In the genomic region with DNA sequence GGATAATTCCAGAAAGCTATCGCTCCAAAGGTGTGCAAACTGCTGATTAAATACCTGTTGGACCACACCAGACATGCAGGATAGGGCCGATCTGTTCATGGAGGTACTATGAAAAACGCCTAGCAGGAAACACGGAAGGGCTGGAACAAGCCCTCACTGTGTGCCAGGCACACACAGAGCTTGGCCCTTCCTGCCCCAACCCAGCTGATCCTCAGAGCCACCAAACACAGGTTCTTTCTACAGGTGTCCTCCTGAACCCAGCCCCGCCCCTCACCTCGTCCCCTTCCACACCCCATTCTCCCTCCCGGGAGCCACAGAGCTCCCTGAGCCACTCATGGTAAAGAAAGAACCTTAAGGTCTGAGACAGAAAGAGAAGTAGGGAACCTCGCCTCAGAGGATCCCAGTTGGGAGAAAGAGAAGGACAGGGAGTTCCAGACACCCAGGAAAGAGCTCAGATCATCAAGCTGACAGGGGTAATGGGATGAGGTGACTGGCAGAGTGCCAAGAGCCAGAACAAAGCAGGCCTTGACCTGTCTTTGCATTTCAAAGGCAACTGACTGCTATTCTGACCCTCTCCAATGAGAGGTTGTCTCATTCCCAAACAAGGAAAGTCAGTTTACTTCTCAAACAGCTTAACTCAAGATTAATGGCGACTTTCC, we compare ENCODE assay signal across 13 mouse cellular contexts.
DNase-seq lines count a peak whose midpoint lies in the region; ATAC-seq lines count a peak whose summit lies in the region.
"Had no signal": no experiment of that assay in that cellular context is flagged by ENCODE, and none has a peak within 500 bp of the region (broad histone marks: within the 10 kb centered on the region; RNA-seq: fewer than 3 reads in every experiment).

No protein-coding gene starts in this region.

- H3K9ac ChIP-seq in hindbrain, embryonic 12.5 days = no peak overlapping the region
- H3K9ac ChIP-seq in hindbrain, embryonic 13.5 days = no peak overlapping the region
- H3K9ac ChIP-seq: limb, embryonic 12.5 days had no signal

- ATAC-seq in hindbrain, embryonic 12.5 days (ENCODE audit: low FRiP score) = peak; percentile 52; the same call in 1 of the 2 replicates
- no peak for ATAC-seq in hindbrain, embryonic 13.5 days (ENCODE audit: low FRiP score)

- H3K36me3 ChIP-seq in hindbrain, embryonic 12.5 days = 0 out of 2 replicates have a peak, but pooled peaks cover 2% of the 10 kb centered on the region
- H3K36me3 ChIP-seq in hindbrain, embryonic 13.5 days = 0 out of 2 replicates have a peak, but pooled peaks cover 5% of the 10 kb centered on the region
- H3K36me3 ChIP-seq: limb, embryonic 12.5 days had no signal

- no peaks in the 10 kb centered on the region for H3K9me3 ChIP-seq in hindbrain, embryonic 12.5 days (replicated peaks)
- H3K9me3 ChIP-seq in hindbrain, embryonic 13.5 days = no peaks in the 10 kb centered on the region
- H3K9me3 ChIP-seq: limb, embryonic 12.5 days had no signal

- H3K27me3 ChIP-seq in hindbrain, embryonic 12.5 days = no peaks in the 10 kb centered on the region
- no peaks in the 10 kb centered on the region for H3K27me3 ChIP-seq in hindbrain, embryonic 13.5 days
- H3K27me3 ChIP-seq: limb, embryonic 12.5 days had no signal

- DNase-seq in adrenal gland, adult 2 months = peak; percentile 54
- DNase-seq in adrenal gland, adult 8-10 months = no peak
- DNase-seq in urinary bladder, postnatal 14 days (ENCODE audit: low spot score) = peak; percentile 43
- DNase-seq in urinary bladder, adult 18-20 months (ENCODE audit: low spot score in 2 of 2) = no peak
- DNase-seq in cerebellum, adult 8-10 months = no peak
- no peak for DNase-seq in B cell, adult 2 months
- DNase-seq: cerebellum, adult 18-20 months; kidney, adult 11 months; lung, postnatal 10 days had no signal

- H3K4me1 ChIP-seq in hindbrain, embryonic 12.5 days = peaks cover 45% of the 10 kb centered on the region
- peaks cover 20% of the 10 kb centered on the region for H3K4me1 ChIP-seq in hindbrain, embryonic 13.5 days (replicated peaks)

- H3K4me2 ChIP-seq in hindbrain, embryonic 12.5 days (replicated peaks) = no peak overlapping the region
- no peak overlapping the region for H3K4me2 ChIP-seq in hindbrain, embryonic 13.5 days
- H3K4me2 ChIP-seq: limb, embryonic 12.5 days had no signal

- WGBS in hindbrain, embryonic 12.5 days = 70% methylated on average over 9 of the region's 9 CpGs
- WGBS in hindbrain, embryonic 13.5 days = 62% methylated on average over 9 of the region's 9 CpGs

- no peak overlapping the region for H3K27ac ChIP-seq in hindbrain, embryonic 12.5 days
- H3K27ac ChIP-seq in hindbrain, embryonic 13.5 days = no peak overlapping the region
- H3K27ac ChIP-seq: limb, embryonic 12.5 days had no signal

- no peak overlapping the region for H3K4me3 ChIP-seq in hindbrain, embryonic 12.5 days
- no peak overlapping the region for H3K4me3 ChIP-seq in hindbrain, embryonic 13.5 days
- H3K4me3 ChIP-seq: limb, embryonic 12.5 days; myocyte had no signal

Comparison
In these comparisons a context has a peak if more than half of its experiments do, and no peak if none do; other contexts are left out.
1. DNase-seq: peak in adrenal gland, adult 2 months (single experiment) and urinary bladder, postnatal 14 days (single experiment); none in adrenal gland, adult 8-10 months (single experiment), urinary bladder, adult 18-20 months (0 of 2), cerebellum, adult 8-10 months (single experiment) and B cell, adult 2 months (0 of 2).